Mouse (Mus musculus) R1 (cell line): ENCODE measurements around the gene Fads1.
A peak's percentile ranks its signal among the peaks of the same experiment; 100 is the strongest.

ENCODE experiments used
- DNase-seq: peaks from one replicate; pipeline ENCODE4 v3.0.0-alpha.2; 2018; ENCODE audit warnings: low read depth, low spot score

The Fads1 gene

DNA sequence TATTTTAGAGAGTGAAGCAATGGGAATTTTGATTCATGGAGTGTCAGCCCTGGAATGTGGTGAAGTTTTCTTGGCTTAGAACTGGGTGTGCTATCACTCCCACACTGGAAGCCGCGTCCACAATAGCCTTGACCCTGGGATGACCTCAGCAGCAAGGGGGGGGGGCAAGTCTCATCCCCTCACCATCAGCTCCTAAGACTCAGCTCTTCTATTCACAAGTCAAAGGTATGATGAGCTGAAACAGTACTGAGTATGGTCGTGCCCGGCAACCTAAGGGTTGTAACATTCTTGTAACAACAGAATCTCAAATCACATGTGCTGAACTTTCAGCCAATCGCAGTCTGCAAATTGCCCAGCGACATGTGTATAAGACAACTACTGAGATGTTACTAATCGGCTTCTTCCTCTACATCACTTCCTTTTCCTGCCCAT is 5.7 kb upstream of the Fads1 start:
- DNase-seq = peak; percentile 60

DNA sequence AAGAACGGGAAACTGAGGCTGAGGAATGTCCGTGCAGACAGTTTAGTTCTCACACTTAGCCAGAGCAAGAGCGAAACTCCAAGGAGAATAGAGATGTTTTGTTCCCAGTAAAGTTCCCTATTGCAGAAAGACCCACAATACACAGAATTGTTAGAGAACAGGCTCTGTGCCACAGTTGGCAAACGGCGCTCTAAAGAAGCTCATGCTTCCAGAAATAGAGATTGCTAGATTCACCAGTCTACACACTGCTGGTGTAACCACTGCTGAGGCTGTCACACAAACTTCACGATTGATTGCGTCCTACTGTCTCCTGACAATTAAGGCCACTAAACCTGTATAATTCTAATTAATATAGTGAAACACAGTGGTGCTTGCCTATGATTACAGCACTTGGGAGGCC is 1.5 kb upstream of the Fads1 start:
- no peak for DNase-seq

DNA sequence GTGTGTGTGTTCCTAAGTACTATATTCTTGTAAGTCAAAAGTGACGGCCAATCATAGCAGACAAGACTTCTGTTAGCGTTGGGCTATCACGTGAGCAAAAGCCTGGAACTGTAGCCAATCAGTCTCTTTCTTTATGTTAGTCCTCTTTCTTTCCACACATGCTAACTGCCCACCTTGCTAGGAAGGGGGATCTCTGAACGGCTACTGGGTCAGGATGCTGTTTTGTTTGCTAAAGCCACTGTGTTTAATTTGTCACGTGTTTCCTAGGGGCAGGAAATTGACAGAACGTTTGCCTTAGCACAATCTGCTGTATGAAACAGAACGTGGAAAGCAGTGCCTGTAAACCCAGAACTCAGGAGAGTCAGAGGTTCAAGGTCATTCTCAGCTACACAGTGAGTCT is 546 bp upstream of the Fads1 start:
- DNase-seq = no peak

DNA sequence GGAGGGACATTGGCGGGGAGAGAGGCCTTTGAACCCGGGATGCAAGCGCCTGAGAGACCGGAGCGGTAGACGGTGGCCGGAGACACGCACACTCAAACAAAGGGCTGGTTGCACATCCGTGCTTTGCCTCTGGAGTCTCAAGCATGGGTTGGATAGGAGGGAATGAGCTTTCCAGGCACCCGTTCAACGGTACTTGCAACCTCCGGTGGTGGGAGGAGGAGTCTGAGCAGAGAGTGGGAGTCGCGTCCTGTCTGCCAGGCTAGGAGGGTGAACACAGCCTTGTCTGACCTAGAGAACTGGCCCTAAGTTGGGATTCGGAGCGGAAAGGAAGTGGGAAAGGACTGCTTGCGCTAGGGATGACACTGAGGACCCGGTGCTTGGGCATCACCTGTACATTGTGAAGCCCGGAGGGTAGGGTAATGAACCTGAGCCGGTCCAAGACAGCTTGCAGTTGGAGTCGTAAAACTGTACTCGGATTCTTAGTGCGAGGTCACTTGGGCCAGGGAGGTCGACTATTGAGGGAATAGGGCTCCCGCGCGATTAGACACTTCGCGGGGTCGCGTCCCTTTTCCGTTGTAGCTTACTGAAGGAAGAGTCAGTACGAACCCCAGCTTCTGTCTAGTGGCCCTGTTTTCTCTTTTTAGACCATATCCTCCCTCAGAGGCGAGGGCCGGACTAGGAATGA is 753 bp downstream of the Fads1 start:
- peak; percentile 86 for DNase-seq

DNA sequence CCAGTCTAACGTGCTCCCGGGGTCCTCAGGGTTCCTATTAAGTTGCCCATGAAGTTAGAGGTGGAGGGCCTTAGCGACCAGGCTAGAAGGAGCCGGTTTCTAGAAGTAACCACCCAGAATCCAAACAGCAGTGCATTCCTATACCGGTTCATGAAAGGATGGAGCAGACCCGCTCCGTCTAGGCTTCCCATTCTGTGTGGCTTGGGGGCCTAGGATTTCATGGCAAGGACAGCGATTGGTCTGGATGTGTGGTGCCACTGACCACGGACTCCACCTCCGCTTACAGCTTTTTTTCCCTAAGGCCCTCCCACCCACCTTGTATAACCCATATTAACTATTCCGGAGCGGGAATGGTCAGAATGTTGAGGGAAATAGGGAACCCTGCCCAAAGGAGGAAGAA is 1.4 kb downstream of the Fads1 start:
- DNase-seq = no peak

DNA sequence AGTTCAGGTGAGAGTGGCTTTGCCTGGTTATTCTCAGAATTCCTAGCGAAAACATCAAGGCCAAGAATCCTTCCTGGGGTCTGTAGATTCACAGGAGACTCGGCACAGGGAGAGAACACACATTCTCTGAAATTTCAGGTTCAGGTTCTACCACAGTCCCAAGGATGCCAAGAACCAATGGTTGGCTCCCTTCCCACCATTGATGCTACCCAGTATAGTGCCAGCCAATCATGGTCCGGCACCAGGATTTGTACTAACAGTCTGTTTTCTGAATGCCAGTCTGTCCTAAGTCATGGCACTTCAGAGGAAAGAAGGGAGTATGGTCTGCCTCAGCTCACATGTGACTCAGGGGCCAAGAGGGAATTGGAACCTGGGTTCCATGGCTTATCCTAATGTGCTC is 3.2 kb downstream of the Fads1 start:
- no peak for DNase-seq

DNA sequence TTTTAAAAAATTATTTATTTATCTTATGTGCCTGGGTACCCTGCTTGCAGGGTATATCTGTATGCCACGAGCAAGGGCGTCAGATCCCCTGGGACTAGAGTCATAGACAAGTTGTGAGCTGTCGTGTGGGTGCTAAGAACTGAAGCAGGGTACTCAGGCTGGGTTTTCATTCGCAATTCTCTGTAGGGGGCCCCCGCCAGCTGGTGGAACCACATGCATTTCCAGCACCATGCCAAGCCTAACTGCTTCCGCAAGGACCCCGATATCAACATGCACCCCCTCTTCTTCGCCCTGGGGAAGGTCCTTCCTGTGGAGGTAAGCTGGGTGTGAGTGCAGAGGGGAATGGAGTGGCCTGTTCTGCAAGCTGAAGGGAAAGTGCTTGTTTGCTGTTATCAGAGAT is 3.9 kb downstream of the Fads1 start:
- DNase-seq = no peak

DNA sequence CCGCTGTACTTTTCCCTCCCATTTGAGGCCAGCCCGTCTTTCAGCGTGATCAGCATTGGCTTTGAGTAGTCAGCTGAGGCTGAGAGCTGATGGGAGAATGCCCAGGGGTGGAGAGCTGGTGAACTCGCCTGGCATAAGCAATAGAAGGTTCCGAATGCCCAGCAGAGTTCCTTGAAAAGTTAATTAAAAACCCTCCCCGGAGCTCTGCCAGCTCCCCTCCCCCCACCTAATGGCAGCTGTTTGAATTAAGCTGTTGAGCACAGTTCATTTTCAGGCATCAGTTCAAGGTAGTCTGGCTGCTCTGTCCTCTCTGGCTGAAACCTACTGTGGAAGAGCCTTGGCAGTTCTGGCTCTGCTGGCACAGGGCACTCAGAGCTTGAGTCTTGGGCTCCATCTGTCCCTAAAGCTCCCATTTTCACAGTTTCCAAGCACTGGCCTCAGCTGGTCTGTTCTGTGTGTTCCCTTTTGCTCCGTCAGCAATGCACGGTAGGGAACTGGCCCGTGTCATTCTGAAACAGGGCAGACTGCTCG is 5.7 kb downstream of the Fads1 start:
- DNase-seq = no peak

DNA sequence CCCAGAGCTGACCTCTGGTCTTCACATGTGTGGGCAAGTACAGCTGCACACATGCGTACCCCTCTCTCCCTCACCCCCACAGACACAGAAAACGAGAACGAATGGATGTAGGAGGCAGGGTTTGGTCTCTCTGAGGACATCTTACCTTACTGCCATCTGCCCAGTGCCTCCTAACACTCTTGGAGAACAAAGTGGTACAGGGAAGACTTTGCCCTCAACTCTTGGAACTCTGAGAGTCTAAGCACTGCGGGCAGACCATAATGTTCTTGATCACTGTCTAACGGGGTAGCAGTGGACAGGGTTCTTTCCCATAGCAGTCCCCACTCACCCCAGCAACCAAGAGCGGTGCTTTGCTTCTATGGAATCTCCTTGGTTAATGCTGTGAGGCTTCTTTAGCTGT is 6.3 kb downstream of the Fads1 start:
- DNase-seq = no peak

DNA sequence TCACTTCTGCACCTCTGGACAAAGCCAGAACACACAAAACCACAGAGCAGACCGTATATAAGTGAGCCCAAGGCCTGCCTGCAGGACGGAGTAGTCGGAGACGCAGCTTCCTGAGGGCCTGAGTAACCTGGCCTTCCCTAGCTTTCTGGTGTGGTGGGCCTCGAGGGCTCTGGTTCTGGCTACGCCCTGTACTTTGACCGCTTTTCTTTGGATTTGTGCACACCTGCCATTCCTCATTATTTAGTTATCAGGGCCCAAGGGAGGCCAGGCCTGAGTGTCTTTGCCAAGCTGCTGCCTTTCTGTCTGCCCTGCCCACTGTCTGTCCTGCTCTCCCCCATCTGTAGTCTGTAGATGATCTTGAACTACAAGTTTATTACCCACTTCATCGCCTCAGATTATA is 7.3 kb downstream of the Fads1 start:
- no peak for DNase-seq

DNA sequence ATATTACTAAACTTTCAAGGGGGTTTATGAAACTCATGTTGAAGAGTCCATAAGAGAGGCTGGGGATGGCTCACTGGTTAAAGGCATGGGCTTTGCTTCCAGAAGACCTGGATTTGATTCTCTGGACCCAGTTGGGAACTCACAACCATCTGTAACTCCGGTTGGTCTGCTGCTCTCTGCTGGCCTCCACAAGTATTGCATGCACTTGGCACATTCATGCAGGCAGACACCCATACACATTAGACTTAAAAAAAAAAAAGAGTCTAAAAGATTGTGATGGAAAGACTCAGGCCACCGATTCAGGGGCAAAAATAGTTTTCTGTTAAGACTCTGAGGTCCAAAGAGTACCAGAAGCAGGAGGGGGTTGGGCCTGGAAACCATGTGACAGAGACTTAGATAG is 8.1 kb downstream of the Fads1 start:
- peak; percentile 82 for DNase-seq

DNA sequence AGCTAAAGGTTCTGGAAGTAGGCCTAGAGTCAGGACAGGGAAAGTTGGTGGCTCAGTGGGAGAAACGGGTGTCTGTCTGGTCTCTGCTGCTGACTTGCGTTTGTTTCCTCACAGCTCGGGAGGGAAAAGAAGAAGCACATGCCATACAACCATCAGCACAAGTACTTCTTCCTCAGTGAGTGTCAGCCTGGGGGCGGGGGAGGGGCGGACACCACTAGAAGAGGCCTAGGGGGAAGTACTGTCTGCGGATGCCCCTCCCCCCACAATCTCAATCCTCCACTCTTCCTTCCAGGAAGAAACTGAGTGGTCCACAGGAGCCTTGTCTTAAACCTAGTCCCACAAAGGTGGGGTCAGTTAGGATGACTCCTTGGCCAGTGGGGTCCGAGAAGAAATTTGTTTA is 8.6 kb downstream of the Fads1 start:
- peak; percentile 57 for DNase-seq

DNA sequence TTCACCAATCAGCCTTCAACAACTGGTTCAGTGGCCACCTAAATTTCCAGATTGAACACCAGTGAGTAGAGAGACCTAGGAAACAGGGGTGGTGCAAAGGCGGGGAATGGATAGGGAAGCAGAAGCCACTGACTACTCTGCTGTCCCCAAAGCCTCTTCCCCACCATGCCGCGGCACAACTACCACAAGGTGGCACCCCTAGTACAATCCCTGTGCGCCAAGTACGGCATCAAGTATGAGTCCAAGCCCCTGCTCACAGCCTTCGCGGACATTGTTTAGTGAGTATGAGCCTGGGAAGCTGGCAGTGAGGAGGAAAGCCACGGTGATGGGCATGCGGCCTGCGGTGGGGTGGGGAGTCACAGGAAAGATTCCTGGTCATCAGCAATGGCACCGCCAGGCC is 11.6 kb downstream of the Fads1 start:
- DNase-seq = peak; percentile 63

DNA sequence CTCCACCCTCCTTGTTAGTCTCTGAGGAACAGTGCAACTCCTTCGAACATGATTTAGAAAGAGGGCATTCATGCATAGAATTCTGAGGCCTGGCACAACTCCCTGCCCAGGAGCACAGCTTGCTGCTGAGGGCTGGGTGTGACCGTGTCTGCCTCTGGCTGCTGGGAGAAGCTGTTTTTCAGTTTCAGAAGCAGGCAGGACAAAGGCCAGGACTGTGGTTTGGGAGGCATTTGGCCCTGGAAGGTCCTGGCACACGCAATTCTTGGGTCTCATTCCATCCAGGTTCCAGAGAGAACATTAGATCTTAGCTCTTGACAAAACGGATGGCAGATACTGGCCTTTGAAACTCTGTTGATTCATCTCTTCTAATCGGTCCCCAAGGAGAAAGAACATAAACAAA is 12.6 kb downstream of the Fads1 start:
- no peak for DNase-seq

DNA sequence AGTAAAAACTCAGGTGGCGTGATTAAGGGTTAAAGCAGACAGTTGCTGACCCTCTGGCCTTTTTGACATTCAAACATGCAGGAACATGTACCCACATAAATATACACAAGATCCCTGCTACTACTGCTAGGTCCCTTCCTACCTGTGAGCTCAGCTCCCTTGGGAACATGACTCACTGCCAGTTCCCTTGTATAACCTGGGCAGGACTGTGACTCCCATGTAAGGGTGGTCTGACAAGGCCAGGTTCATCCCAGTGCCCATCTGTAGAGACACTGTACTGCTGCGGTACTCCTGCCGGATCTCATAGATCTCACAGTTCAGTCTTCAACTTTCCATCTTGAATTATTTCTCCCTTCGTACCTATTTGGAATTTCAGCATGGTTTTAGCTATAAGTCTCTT is 14.4 kb downstream of the Fads1 start:
- no peak for DNase-seq

DNA sequence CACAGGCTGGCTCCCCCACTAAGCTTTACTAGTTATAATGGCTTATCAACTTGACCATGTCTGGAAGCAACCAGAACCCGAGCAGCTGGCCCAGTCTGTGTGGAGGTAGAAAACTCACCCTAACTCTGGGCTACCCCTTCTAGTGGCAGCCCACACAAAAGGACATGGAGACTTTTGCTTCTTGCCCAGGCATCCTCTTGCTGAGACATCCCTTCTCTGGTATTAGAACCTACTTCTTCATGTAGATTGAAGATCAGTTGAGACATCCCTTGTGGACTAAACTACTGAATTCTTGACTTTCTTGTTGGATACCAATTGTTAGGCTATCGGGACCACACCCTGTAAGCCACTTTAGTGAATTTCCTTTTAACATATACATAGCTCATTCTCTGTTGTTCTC is 15.6 kb downstream of the Fads1 start:
- no peak for DNase-seq

DNA sequence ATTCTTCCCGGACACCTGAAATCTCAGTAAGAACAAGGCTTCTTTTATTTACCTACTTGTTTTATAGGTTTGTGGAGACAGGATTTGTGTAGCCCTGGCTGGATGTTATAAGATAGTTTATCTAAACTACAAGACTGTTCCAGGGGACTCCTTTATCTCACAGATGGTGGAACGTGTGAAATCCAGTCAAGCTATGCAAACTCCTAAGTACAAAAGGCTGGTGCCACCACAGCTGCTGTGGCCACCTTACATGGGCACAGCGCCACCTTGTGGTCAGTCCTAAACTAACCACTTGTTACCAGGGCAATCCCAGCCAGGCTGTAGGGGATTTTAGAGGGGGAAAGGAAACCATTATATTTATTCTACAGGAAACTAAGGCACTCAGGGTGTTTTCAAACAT is 16.0 kb downstream of the Fads1 start:
- peak; percentile 86 for DNase-seq

DNA sequence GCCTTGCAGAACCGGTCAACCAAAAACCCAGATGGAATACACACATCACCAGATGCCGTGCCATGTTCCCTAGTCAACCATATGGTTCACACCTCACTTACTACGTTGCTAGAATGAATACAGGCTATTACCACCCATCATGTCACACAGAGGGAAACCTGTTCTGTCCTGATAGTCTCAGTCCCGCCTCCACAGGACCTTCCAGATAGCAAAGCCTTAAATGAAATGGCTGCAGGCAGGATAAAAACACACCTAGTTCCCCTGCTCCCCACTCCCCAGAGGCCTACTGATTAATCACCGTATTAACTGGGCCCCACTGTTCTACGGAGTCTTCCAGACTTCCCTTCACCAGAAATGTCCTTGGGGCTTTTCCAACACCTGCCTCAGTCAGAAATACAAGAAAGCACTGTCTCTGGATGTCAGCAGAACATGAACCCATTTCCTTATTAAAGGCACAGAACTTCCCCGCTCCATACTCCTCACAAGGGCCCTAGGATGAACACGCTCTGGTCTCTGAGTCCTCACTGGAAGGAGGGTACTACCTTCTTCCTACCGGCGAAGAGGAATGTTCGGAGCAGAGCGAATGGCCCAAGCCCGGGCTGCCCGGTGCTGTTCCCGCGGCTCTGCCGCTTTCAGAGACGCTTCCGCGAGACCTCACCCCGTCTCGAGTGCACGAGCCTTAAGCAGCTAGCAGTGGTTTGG is 20.6 kb downstream of the Fads1 start:
- DNase-seq = peak; percentile 47

DNA sequence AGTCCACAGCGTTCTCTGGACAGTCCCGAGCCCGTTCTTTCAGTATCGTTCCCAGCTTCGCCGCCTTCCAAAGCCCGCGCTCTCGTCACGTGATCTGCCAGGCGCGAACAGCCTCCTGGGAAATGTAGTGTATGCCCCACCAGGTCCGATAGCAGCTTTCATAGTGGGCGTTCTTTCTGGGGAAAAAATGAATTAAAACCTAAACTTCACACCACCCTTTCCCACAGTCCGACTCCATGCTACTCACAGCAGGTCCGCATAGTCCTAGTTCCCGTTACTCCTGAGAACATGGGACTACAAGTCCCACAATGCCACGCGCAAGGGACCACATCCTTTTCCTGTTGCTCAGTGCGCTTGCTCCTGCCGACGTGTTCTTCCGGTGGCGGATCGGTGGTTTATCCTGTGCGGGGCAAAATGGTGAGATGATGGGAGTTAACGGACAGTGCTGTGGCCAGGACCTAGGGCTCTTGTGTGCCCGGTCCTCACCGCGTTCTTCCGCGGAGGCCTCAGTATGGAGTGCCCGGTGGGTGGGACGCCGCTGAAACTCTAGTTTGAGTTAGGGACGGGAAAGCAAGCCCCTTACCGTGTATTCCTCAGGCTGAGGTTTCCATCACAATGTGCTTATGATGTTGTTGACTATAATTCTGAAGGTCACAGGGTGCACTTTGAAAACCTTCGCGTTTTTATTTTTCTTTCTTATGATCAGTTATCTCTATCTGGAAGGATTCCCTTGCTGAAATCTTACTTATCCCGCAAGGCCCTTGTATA is 21.3 kb downstream of the Fads1 start, which contains the start of the genes Tmem258 and Fen1:
Gene Tmem258, plus strand, starts transcription at position 167 of the 768 bp plus-strand sequence.
Gene Fen1, minus strand, starts transcription at position 322 of the 768 bp plus-strand sequence.
- peak; percentile 94 for DNase-seq

DNA sequence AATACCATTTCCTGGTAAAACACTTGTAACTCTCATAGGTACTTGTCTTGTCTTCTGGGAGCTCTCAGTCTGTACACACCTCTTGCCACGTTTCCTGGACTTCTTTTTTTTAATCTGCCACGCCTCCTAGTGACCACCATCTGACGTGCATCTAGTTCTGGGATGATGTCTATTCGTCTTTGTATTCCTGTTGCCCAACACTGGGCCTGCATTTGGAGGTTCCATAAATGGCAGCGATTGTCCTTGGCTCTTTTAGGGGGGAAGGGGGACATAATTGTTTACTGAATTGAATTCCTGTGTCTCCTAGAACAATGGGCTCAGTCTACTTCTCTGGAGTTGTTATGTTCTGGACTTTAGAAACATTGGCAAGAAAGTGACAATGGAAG is 21.9 kb downstream of the Fads1 start:
- DNase-seq = peak; percentile 85

DNA sequence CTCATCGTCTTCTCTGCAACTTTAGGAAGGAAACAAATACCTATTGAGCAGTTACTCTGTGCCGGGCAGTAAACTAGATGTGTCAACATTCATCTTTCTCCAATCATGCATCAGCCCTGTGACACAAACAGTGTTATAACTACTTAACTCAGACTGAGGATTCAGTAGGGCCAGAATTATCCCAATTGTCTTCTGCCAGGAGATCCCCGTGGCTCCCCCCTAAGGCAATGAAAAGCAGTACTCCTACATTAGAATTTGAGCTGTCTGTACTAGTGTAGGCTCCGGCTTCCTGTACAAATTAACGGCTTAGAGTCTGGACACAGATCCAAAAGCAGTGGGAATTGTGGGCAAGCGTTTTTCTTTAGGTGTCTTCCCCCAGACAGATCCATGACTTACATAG is 22.4 kb downstream of the Fads1 start:
- DNase-seq = no peak

DNA sequence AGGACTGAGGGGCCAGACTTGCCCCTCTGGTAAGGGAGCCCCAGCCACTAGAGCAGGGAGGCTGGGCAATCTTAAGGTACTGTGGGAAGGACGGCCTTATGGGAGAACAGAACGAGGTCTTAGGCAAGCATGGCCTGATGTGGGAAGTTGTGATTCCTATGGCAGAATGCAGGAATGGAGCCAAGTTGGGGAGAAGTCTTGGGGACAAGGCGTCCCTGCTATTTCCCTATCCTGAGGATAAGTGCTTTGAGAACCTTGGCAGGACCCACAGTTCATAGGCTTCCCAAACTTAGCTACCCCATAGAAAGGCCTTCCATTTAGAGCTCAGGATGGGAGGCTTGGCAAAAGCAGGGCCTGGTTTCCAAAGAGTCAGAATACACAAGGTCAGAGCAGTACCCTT is 26.2 kb downstream of the Fads1 start:
- DNase-seq = no peak
